Mouse (Mus musculus) effector memory CD4-positive, alpha-beta T cell, adult 5 months (primary cell): ENCODE results near the gene Sncg. TPM values are rescaled to one million over a fixed set of nuclear protein-coding genes. Genes with fewer than 3 reads are reported as not detected.

ENCODE experiments used
- polyA plus RNA-seq: library from polyadenylated mRNA; unstranded; fragments of 100-300 nt; shearing (Covaris generic); gene quantifications from one replicate; pipeline ENCODE4 v1.2.1, GENCODE M21; 2017

Sncg gene
- polyA plus RNA-seq, result not detected

GRCm38 (mm10) chr14:34374577-34374976 lies at the start of gene Sncg:
TSS of gene Sncg (minus strand) at chr14:34374789.

GRCm38 (mm10) chr14:34375415-34375904 lies 871 bp upstream of the Sncg start, which contains the start of gene Mmrn2:
TSS of gene Mmrn2 (plus strand) at chr14:34375465.

GRCm38 (mm10) chr14:34355301-34355700 lies 19.3 kb downstream of the Sncg start, which contains the start of gene Fam25c:
TSS of gene Fam25c (minus strand) at chr14:34355433.

Other genes starting within 250 kb of the Sncg start
- gene Npy4r, start 222.3 kb downstream of the Sncg start, polyA plus RNA-seq, result not detected
- not detected for gene Gprin2, start 173.1 kb downstream of the Sncg start, polyA plus RNA-seq
- gene Syt15, start 155.2 kb downstream of the Sncg start, polyA plus RNA-seq, result 0.24 TPM
- 23.1 TPM for gene Shld2, start 64.3 kb downstream of the Sncg start, polyA plus RNA-seq
- gene Glud1, start 64.1 kb downstream of the Sncg start, polyA plus RNA-seq, result 104 TPM
- gene Fam25c, start 19.4 kb downstream of the Sncg start, polyA plus RNA-seq, result not detected
- 0.15 TPM for gene Mmrn2, start 676 bp upstream of the Sncg start, polyA plus RNA-seq
- 2.0 TPM for gene Bmpr1a, start 128.6 kb upstream of the Sncg start, polyA plus RNA-seq
- not detected for gene 9230112D13Rik, start 148.0 kb upstream of the Sncg start, polyA plus RNA-seq
- not detected for gene Ldb3, start 213.9 kb upstream of the Sncg start, polyA plus RNA-seq
- gene Opn4, start 225.4 kb upstream of the Sncg start, polyA plus RNA-seq, result not detected